In the genomic region with DNA sequence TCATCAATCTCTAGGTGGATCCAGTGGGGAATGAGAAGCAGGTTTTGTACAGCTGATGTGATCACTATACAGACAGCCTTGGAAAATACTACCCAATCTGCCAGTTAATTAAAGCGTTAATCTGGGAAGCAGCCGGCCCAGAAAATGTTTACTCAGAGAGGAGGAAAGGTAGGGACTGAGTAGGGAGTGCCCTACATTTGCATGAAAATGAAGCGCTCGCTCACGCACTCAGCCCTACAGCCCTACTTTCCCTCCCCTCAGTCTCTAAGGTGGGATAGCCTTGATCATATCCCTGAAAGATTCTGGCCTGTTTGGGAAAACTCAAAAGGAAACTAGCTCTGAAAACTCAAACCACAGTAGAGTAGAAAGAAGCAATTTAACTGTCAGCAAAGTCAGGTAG, we compare ENCODE assay signal across 24 mouse cellular contexts. TPM values are rescaled to one million over a fixed set of nuclear protein-coding genes. Genes with fewer than 3 reads are reported as not detected.
DNase-seq lines count a peak whose midpoint lies in the region; ATAC-seq and TF ChIP-seq lines count a peak whose summit lies in the region.
"Had no signal": no experiment of that assay in that cellular context is flagged by ENCODE, and none has a peak within 500 bp of the region (broad histone marks: within the 10 kb centered on the region; RNA-seq: fewer than 3 reads in every experiment).

No protein-coding gene starts in this region.

- 4% methylated on average over 5 of the region's 5 CpGs for WGBS in forebrain, embryonic 14.5 days
- 10% methylated on average over 5 of the region's 5 CpGs for WGBS in forebrain, postnatal 0 days
- 19% methylated on average over 5 of the region's 5 CpGs for WGBS in neural tube, embryonic 13.5 days
- 41% methylated on average over 5 of the region's 5 CpGs for WGBS in stomach, embryonic 15.5 days

- peak; percentile 10 for DNase-seq in forebrain, embryonic 14.5 days (ENCODE audit: low spot score)
- no peak for DNase-seq in forebrain, postnatal 0 days
- DNase-seq in neural tube, embryonic 10.5 days (ENCODE audit: extremely low spot score, low spot score) = no peak
- peak; percentile 71 for DNase-seq in R1 (ENCODE audit: low read depth, low spot score)
- DNase-seq in adrenal gland, adult 18-20 months (ENCODE audit: low spot score in 2 of 2) = no peak
- no peak for DNase-seq in gastrocnemius, postnatal 4 days (ENCODE audit: low spot score in 2 of 2)
- DNase-seq: adrenal gland, adult 8-10 months; adrenal gland, postnatal 36 days; cerebellum, adult 11-12 months; cerebellum, adult 9-10 months; cerebellum, postnatal 25 days; gastrocnemius, postnatal 36 days; heart, adult 2 months; heart, postnatal 14 days had no signal

- H3K27me3 ChIP-seq in forebrain, embryonic 14.5 days (replicated peaks; ENCODE audit: control insufficient read depth, insufficient read depth, low read length) = no peaks in the 10 kb centered on the region
- H3K27me3 ChIP-seq in forebrain, postnatal 0 days (ENCODE audit: insufficient read depth, low read length) = no peaks in the 10 kb centered on the region
- H3K27me3 ChIP-seq in neural tube, embryonic 13.5 days = no peaks in the 10 kb centered on the region
- H3K27me3 ChIP-seq in stomach, embryonic 15.5 days (replicated peaks) = no peaks in the 10 kb centered on the region
- H3K27me3 ChIP-seq: embryonic facial prominence, embryonic 12.5 days; heart, embryonic 15.5 days; hindbrain, embryonic 15.5 days had no signal

- H3K9me3 ChIP-seq in forebrain, embryonic 14.5 days (replicated peaks; ENCODE audit: control insufficient read depth, low read length) = no peaks in the 10 kb centered on the region
- H3K9me3 ChIP-seq in forebrain, postnatal 0 days (ENCODE audit: low read length) = no peaks in the 10 kb centered on the region
- no peaks in the 10 kb centered on the region for H3K9me3 ChIP-seq in neural tube, embryonic 13.5 days
- H3K9me3 ChIP-seq in stomach, embryonic 15.5 days = no peaks in the 10 kb centered on the region
- H3K9me3 ChIP-seq: embryonic facial prominence, embryonic 12.5 days; G1E; heart, embryonic 15.5 days; hindbrain, embryonic 10.5 days; hindbrain, embryonic 15.5 days had no signal

- no peak overlapping the region for H3K27ac ChIP-seq in forebrain, embryonic 14.5 days (ENCODE audit: low read depth, low read length)
- H3K27ac ChIP-seq in forebrain, postnatal 0 days (ENCODE audit: low read depth, low read length) = no peak overlapping the region
- H3K27ac ChIP-seq in neural tube, embryonic 13.5 days (replicated peaks) = peak overlapping the region; percentile 13; the same call in 1 of the 2 replicates
- no peak overlapping the region for H3K27ac ChIP-seq in stomach, embryonic 15.5 days
- H3K27ac ChIP-seq: embryonic facial prominence, embryonic 12.5 days; heart, adult 2 months; heart, embryonic 15.5 days; hindbrain, embryonic 10.5 days; hindbrain, embryonic 15.5 days had no signal

- H3K4me3 ChIP-seq in forebrain, embryonic 14.5 days (ENCODE audit: low read depth, low read length) = no peak overlapping the region
- H3K4me3 ChIP-seq in forebrain, postnatal 0 days (ENCODE audit: low read depth, low read length) = no peak overlapping the region
- H3K4me3 ChIP-seq in neural tube, embryonic 13.5 days = no peak overlapping the region
- H3K4me3 ChIP-seq in stomach, embryonic 15.5 days (replicated peaks) = no peak overlapping the region
- H3K4me3 ChIP-seq: embryonic facial prominence, embryonic 12.5 days; heart, adult 2 months; heart, embryonic 15.5 days; hindbrain, embryonic 10.5 days; hindbrain, embryonic 15.5 days had no signal

- no peak overlapping the region for H3K9ac ChIP-seq in forebrain, embryonic 14.5 days (ENCODE audit: low read length)
- no peak overlapping the region for H3K9ac ChIP-seq in forebrain, postnatal 0 days
- no peak overlapping the region for H3K9ac ChIP-seq in neural tube, embryonic 13.5 days
- H3K9ac ChIP-seq in stomach, embryonic 15.5 days = no peak overlapping the region
- H3K9ac ChIP-seq: embryonic facial prominence, embryonic 12.5 days; heart, embryonic 15.5 days; hindbrain, embryonic 15.5 days had no signal

- no peaks in the 10 kb centered on the region for H3K4me1 ChIP-seq in forebrain, embryonic 14.5 days (ENCODE audit: control insufficient read depth, insufficient read depth, low read length)
- no peaks in the 10 kb centered on the region for H3K4me1 ChIP-seq in forebrain, postnatal 0 days (ENCODE audit: insufficient read depth)
- peaks cover 7% of the 10 kb centered on the region for H3K4me1 ChIP-seq in neural tube, embryonic 13.5 days (replicated peaks)
- no peaks in the 10 kb centered on the region for H3K4me1 ChIP-seq in stomach, embryonic 15.5 days
- H3K4me1 ChIP-seq: heart, embryonic 15.5 days; hindbrain, embryonic 10.5 days had no signal

- H3K36me3 ChIP-seq in forebrain, embryonic 14.5 days (ENCODE audit: control insufficient read depth, insufficient read depth, low read length) = peaks cover 11% of the 10 kb centered on the region
- H3K36me3 ChIP-seq in forebrain, postnatal 0 days (ENCODE audit: insufficient read depth) = no peaks in the 10 kb centered on the region
- peaks cover 9% of the 10 kb centered on the region for H3K36me3 ChIP-seq in neural tube, embryonic 13.5 days
- H3K36me3 ChIP-seq in stomach, embryonic 15.5 days = peaks cover 4% of the 10 kb centered on the region; the same call in 1 of the 2 replicates

- no peak for TF ChIP-seq CTCF in forebrain, postnatal 0 days (IDR thresholded peaks at IDR 0.05; ENCODE audit: low read depth)

- no peak overlapping the region for H3K4me2 ChIP-seq in forebrain, embryonic 14.5 days (ENCODE audit: low read length)
- no peak overlapping the region for H3K4me2 ChIP-seq in forebrain, postnatal 0 days (ENCODE audit: low read depth)
- no peak overlapping the region for H3K4me2 ChIP-seq in neural tube, embryonic 13.5 days
- no peak overlapping the region for H3K4me2 ChIP-seq in stomach, embryonic 15.5 days
- H3K4me2 ChIP-seq: embryonic facial prominence, embryonic 12.5 days; heart, embryonic 11.5 days; heart, embryonic 15.5 days; hindbrain, embryonic 15.5 days had no signal

- ATAC-seq in forebrain, embryonic 14.5 days = no peak
- no peak for ATAC-seq in forebrain, postnatal 0 days
- no peak for ATAC-seq in neural tube, embryonic 13.5 days (ENCODE audit: low read depth)
- ATAC-seq in stomach, embryonic 15.5 days (ENCODE audit: insufficient read depth, low FRiP score, low read depth) = 0 out of 2 replicates have a peak, but pooled peaks have one; percentile 47
- ATAC-seq: inflammation-experienced regulatory T-cells, adult 6 months; intestine, postnatal 0 days had no signal

RNA-seq across cellular contexts. Expression of gene Nfkb2, which starts 59.5 kb away (rescaled TPM):
- polyA plus RNA-seq in forebrain, embryonic 14.5 days (2014; fragmentation: Nextera tagmentation; extraction: Ambion mirVana) = 1.4 and 1.6 TPM in 2 replicates
- total RNA-seq in forebrain, postnatal 0 days (2014; rRNA removed) = 2.2 TPM in 2 replicates
- polyA plus RNA-seq in forebrain, postnatal 0 days (2015; fragmentation: Nextera tagmentation; extraction: Ambion mirVana) = 1.2 and 1.3 TPM in 2 replicates
- 2.4 and 2.6 TPM in 2 replicates for polyA plus RNA-seq in neural tube, embryonic 13.5 days (2015; fragmentation: Nextera tagmentation; extraction: Ambion mirVana)
- polyA plus RNA-seq in stomach, embryonic 15.5 days (2015; fragmentation: Nextera tagmentation; extraction: Ambion mirVana) = 10.6 TPM in 2 replicates
- 10 to 100 TPM; 40.4 to 42.8 TPM for total RNA-seq in adrenal gland, adult 18-20 months (2021)
- 10 to 100 TPM; 19.0 to 20.2 TPM for total RNA-seq in gastrocnemius, postnatal 4 days (2021)

Comparison
In these comparisons a context has a peak if more than half of its experiments do, and no peak if none do; other contexts are left out.
1. DNase-seq: peak in forebrain, embryonic 14.5 days (single experiment) and R1 (single experiment); none in forebrain, postnatal 0 days (single experiment), neural tube, embryonic 10.5 days (single experiment), adrenal gland, adult 18-20 months (0 of 2) and gastrocnemius, postnatal 4 days (0 of 2).